Mouse (Mus musculus): ENCODE results near the gene Arntl. TPM values are rescaled to one million over a fixed set of nuclear protein-coding genes. Genes with fewer than 3 reads are reported as not detected.

The Arntl gene
- 31.7 TPM for total RNA-seq (2023)

GRCm38 (mm10) chr7:113206644-113207470 is at the start of gene Arntl:
Arntl (plus strand) TSS chr7:113207465.

Other genes starting within 250 kb of the Arntl start
- gene Btbd10, start 161.9 kb downstream of the Arntl start, total RNA-seq (2023) = 15.4 TPM
- gene Pth, start 181.1 kb downstream of the Arntl start, total RNA-seq (2023) = not detected

All from CD4-positive naive resting alpha-beta T cell, adult 76 days (primary cell).